ENCODE assay signal across 23 mouse cellular contexts in the genomic region with DNA sequence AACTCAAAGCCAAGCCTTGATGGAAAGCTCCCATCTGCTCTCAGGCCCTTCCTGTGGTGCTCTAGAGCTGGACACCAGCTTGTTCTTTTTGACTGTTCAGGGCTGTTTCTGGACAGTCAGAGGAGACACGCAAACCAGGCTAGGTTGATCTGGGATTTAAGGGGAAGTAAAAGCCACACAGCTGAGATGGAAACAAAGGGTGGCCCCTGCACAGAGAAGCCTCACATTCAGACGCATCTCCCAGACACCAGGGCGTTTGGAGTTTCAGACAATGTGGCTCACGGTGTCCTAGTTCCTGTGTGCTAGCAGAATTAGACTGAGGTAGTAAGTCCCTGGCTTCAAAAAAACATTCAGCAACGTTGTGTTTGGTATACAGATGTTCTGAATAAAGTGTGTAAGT. TPM values are rescaled to one million over a fixed set of nuclear protein-coding genes. Genes with fewer than 3 reads are reported as not detected.
DNase-seq lines count a peak whose midpoint lies in the region; ATAC-seq and TF ChIP-seq lines count a peak whose summit lies in the region.
"Had no signal": no experiment of that assay in that cellular context is flagged by ENCODE, and none has a peak within 500 bp of the region (broad histone marks: within the 10 kb centered on the region; RNA-seq: fewer than 3 reads in every experiment).

No protein-coding gene starts in this region.

- DNase-seq in CH12.LX (ENCODE audit: extremely low read depth) (no peak), MEL (ENCODE audit: low read depth, low spot score) (peak; percentile 52)
- no peak for DNase-seq in spleen, postnatal 36 days (ENCODE audit: low spot score in 2 of 2)
- no peak for DNase-seq in midbrain, embryonic 10.5 days (ENCODE audit: low spot score)
- DNase-seq in adrenal gland, adult 2 months: no peak
- DNase-seq: adrenal gland, adult 8-10 months; adrenal gland, postnatal 14 days; adrenal gland, postnatal 36 days; cerebellum, adult 11-12 months; cerebellum, adult 2 months; cerebellum, adult 9-10 months; cerebellum, postnatal 10 days; cerebellum, postnatal 25 days; embryo, embryonic 11 days had no signal

- H3K9ac ChIP-seq in CH12.LX (ENCODE audit: insufficient read depth, low read depth) (no peak overlapping the region; the same call in 1 of the 2 replicates), MEL (ENCODE audit: control insufficient read depth, low read depth, low read length, poor library complexity, severe bottlenecking) (no peak overlapping the region)
- H3K9ac ChIP-seq: embryonic facial prominence, embryonic 13.5 days; embryonic facial prominence, embryonic 15.5 days; forebrain, embryonic 12.5 days had no signal

- ATAC-seq in granulocyte monocyte progenitor cell, adult 5-6 weeks (replicated peaks; ENCODE audit: poor library complexity, severe bottlenecking): peak; percentile 18; the same call in 1 of the 2 replicates
- ATAC-seq: forebrain, embryonic 14.5 days; forebrain, embryonic 16.5 days had no signal

- TF ChIP-seq POLR2A in CH12.LX (IDR thresholded peaks at IDR 0.05; ENCODE audit: low read depth, low read length) (no peak), MEL (IDR thresholded peaks at IDR 0.05; ENCODE audit: control insufficient read depth in 1 of 2, insufficient read depth in 1 of 2, low read depth in 1 of 2, low read length in 2 of 2, poor library complexity in 1 of 2) (no peak)

- dilution Hi-C loops in CH12.LX (cut with MboI; ENCODE audit: extremely low pct_ligation_motif_present, extremely low pct_unique_long_range_greater_than_20kb, low sequenced_read_pairs): no loop called here

- TF ChIP-seq EP300 in CH12.LX (IDR thresholded peaks at IDR 0.05; ENCODE audit: low read length): 0 out of 2 replicates have a peak, but pooled peaks have one; percentile 32
- 0 out of 4 replicates have a peak, but pooled peaks of 1 of the 2 experiments have one; percentile 10 for TF ChIP-seq EP300 in MEL (IDR thresholded peaks at IDR 0.05; ENCODE audit: low read depth in 1 of 2, low read length in 2 of 2)

- H3K9me3 ChIP-seq in CH12.LX (replicated peaks; ENCODE audit: low read length): no peaks in the 10 kb centered on the region
- no peaks in the 10 kb centered on the region for H3K9me3 ChIP-seq in MEL (replicated peaks; ENCODE audit: insufficient read depth, low read length)
- no peaks in the 10 kb centered on the region for H3K9me3 ChIP-seq in midbrain, embryonic 10.5 days (replicated peaks)
- H3K9me3 ChIP-seq: embryonic facial prominence, embryonic 13.5 days; embryonic facial prominence, embryonic 15.5 days; forebrain, embryonic 10.5 days; forebrain, embryonic 12.5 days; G1E had no signal

- no peak overlapping the region for H3K27ac ChIP-seq in CH12.LX (ENCODE audit: insufficient read depth, low read depth)
- H3K27ac ChIP-seq in MEL (ENCODE audit: control insufficient read depth, low read depth, low read length): no peak overlapping the region
- H3K27ac ChIP-seq in midbrain, embryonic 10.5 days (replicated peaks): no peak overlapping the region
- H3K27ac ChIP-seq: embryonic facial prominence, embryonic 13.5 days; embryonic facial prominence, embryonic 15.5 days; forebrain, embryonic 10.5 days; forebrain, embryonic 12.5 days had no signal

- H3K4me3 ChIP-seq in CH12.LX (replicated peaks in 1 of 3; ENCODE audit: low read depth in 2 of 3, low read length in 2 of 3, poor library complexity in 1 of 3) (no peak overlapping the region), MEL (ENCODE audit: control insufficient read depth in 1 of 2, insufficient read depth in 1 of 2, low read depth in 2 of 2, low read length in 2 of 2) (no peak overlapping the region)
- no peak overlapping the region for H3K4me3 ChIP-seq in midbrain, embryonic 10.5 days
- H3K4me3 ChIP-seq: embryonic facial prominence, embryonic 13.5 days; embryonic facial prominence, embryonic 15.5 days; erythroblast, embryonic 14.5 days; forebrain, embryonic 10.5 days; forebrain, embryonic 12.5 days had no signal

- H3K79me2 ChIP-seq in CH12.LX (replicated peaks; ENCODE audit: control insufficient read depth, extremely low read depth, insufficient read depth, poor library complexity, severe bottlenecking) (no peaks in the 10 kb centered on the region), MEL (ENCODE audit: control insufficient read depth, insufficient read depth, low read length, poor library complexity) (no peaks in the 10 kb centered on the region; the same call in 1 of the 2 replicates)

- peaks cover 15 to 50% of the 10 kb centered on the region in 2 experiments for H3K4me1 ChIP-seq in CH12.LX (ENCODE audit: control insufficient read depth in 1 of 2, insufficient read depth in 2 of 2)
- H3K4me1 ChIP-seq in MEL (ENCODE audit: control insufficient read depth in 1 of 2, insufficient read depth in 2 of 2, low read length in 2 of 2): peaks cover 7 to 34% of the 10 kb centered on the region in 2 experiments
- peaks cover 5% of the 10 kb centered on the region; the same call in 1 of the 2 replicates for H3K4me1 ChIP-seq in midbrain, embryonic 10.5 days
- H3K4me1 ChIP-seq: embryonic facial prominence, embryonic 15.5 days had no signal

- in situ Hi-C loops in CH12.LX (cut with MboI; ENCODE audit: low pct_ligation_motif_present, low pct_unique_long_range_greater_than_20kb, low sequenced_read_pairs): no loop called here

- H3K27me3 ChIP-seq in CH12.LX (replicated peaks) (no peaks in the 10 kb centered on the region), MEL (ENCODE audit: control insufficient read depth in 1 of 2, insufficient read depth in 2 of 2, low read length in 2 of 2) (no peaks in the 10 kb centered on the region)
- peaks cover 3% of the 10 kb centered on the region for H3K27me3 ChIP-seq in midbrain, embryonic 10.5 days (ENCODE audit: low read depth, poor library complexity, severe bottlenecking)
- H3K27me3 ChIP-seq: embryonic facial prominence, embryonic 13.5 days; embryonic facial prominence, embryonic 15.5 days had no signal

- TF ChIP-seq CTCF in CH12.LX (conservative IDR thresholded peaks at IDR 0.05 in 1 of 2, IDR thresholded peaks at IDR 0.05 in 1 of 2; ENCODE audit: low read depth in 2 of 2, low read length in 2 of 2): no peak
- no peak for TF ChIP-seq CTCF in MEL (IDR thresholded peaks at IDR 0.05 in 2 of 3, conservative IDR thresholded peaks at IDR 0.05 in 1 of 3; ENCODE audit: control insufficient read depth in 1 of 3, insufficient read depth in 1 of 3, low read depth in 2 of 3, low read length in 3 of 3, poor library complexity in 1 of 3, severe bottlenecking in 1 of 3)

- H3K36me3 ChIP-seq in CH12.LX (replicated peaks in 1 of 2; ENCODE audit: control insufficient read depth in 1 of 2, insufficient read depth in 1 of 2, low read length in 1 of 2) (no peaks in the 10 kb centered on the region), MEL (ENCODE audit: control insufficient read depth in 1 of 2, insufficient read depth in 2 of 2, low read length in 2 of 2) (peaks cover 0 to 26% of the 10 kb centered on the region in 2 experiments; a peak in 2 of 4 replicates)
- no peaks in the 10 kb centered on the region for H3K36me3 ChIP-seq in midbrain, embryonic 10.5 days
- H3K36me3 ChIP-seq: embryonic facial prominence, embryonic 13.5 days; embryonic facial prominence, embryonic 15.5 days; forebrain, embryonic 10.5 days; forebrain, embryonic 12.5 days; G1E had no signal

- TF ChIP-seq RAD21 in CH12.LX (IDR thresholded peaks at IDR 0.05; ENCODE audit: low read depth, low read length): no peak
- TF ChIP-seq RAD21 in MEL (IDR thresholded peaks at IDR 0.05; ENCODE audit: low read depth, low read length): no peak

- WGBS in midbrain, embryonic 10.5 days: 66% methylated on average over 5 of the region's 5 CpGs

- no peak overlapping the region; the same call in 1 of the 2 replicates for H3K4me2 ChIP-seq in CH12.LX (ENCODE audit: insufficient read depth, low read depth, poor library complexity, severe bottlenecking)
- H3K4me2 ChIP-seq: embryonic facial prominence, embryonic 13.5 days; embryonic facial prominence, embryonic 15.5 days; forebrain, embryonic 12.5 days had no signal

RNA-seq across cellular contexts. Expression of gene Pafah1b2, which starts 6.3 kb away (rescaled TPM):
- total RNA-seq in CH12.LX (2012; rRNA removed) (94.8 and 117 TPM in 2 replicates), CH12.LX (2014; rRNA removed) (109 and 125 TPM in 2 replicates), MEL (2012; rRNA removed) (125 and 127 TPM in 2 replicates)
- polyA plus RNA-seq in CH12.LX (2012; ENCODE audit: insufficient read length, low read depth) (122 and 130 TPM in 2 replicates), MEL (2012; ENCODE audit: insufficient read depth in 1 of 2, insufficient read length in 2 of 2, low read depth in 1 of 2, low replicate concordance in 2 of 2, missing spikeins in 1 of 2) (100 to 1,000 TPM; 131 to 178 TPM)
- total RNA-seq in granulocyte monocyte progenitor cell, adult 5-6 weeks (2014; fragmentation: Nextera tagmentation): 30.6 and 32.3 TPM in 2 replicates
- 88.9 and 95.7 TPM in 2 replicates for total RNA-seq in granulocyte monocyte progenitor cell, adult 5-6 weeks (2017)
- polyA plus RNA-seq in midbrain, embryonic 10.5 days (2016; fragmentation: Nextera tagmentation; extraction: Ambion mirVana): 276 and 298 TPM in 2 replicates
- total RNA-seq in adrenal gland, adult 2 months (2021): 100 to 1,000 TPM; 154 to 167 TPM
- polyA plus RNA-seq in adrenal gland, adult 2 months (2012; rRNA removed): 57.5 and 96.7 TPM in 2 replicates

RNA-seq across cellular contexts. Expression of gene Sik3, which starts 6.4 kb away (rescaled TPM):
- total RNA-seq in CH12.LX (2012; rRNA removed) (17.4 and 21.4 TPM in 2 replicates), CH12.LX (2014; rRNA removed) (13.6 and 14.9 TPM in 2 replicates), MEL (2012; rRNA removed) (63.3 and 78.7 TPM in 2 replicates)
- polyA plus RNA-seq in CH12.LX (2012; ENCODE audit: insufficient read length, low read depth) (28.0 and 29.8 TPM in 2 replicates), MEL (2012; ENCODE audit: insufficient read depth in 1 of 2, insufficient read length in 2 of 2, low read depth in 1 of 2, low replicate concordance in 2 of 2, missing spikeins in 1 of 2) (100 to 1,000 TPM in 1 of 2 experiments, not detected in 1; 111 TPM)
- total RNA-seq in granulocyte monocyte progenitor cell, adult 5-6 weeks (2014; fragmentation: Nextera tagmentation): 35.8 and 59.8 TPM in 2 replicates
- 12.7 and 16.5 TPM in 2 replicates for total RNA-seq in granulocyte monocyte progenitor cell, adult 5-6 weeks (2017)
- 3.9 and 4.5 TPM in 2 replicates for polyA plus RNA-seq in midbrain, embryonic 10.5 days (2016; fragmentation: Nextera tagmentation; extraction: Ambion mirVana)
- 10 to 100 TPM; 49.2 to 87.3 TPM for total RNA-seq in adrenal gland, adult 2 months (2021)
- 17.2 and 30.2 TPM in 2 replicates for polyA plus RNA-seq in adrenal gland, adult 2 months (2012; rRNA removed)

RNA-seq across cellular contexts. Expression of gene Sidt2, which starts 51.2 kb away (rescaled TPM):
- total RNA-seq in CH12.LX (2012; rRNA removed): 41.0 and 47.8 TPM in 2 replicates
- 36.4 and 38.9 TPM in 2 replicates for total RNA-seq in CH12.LX (2014; rRNA removed)
- 110 and 143 TPM in 2 replicates for polyA plus RNA-seq in CH12.LX (2012; ENCODE audit: insufficient read length, low read depth)
- 22.4 and 27.0 TPM in 2 replicates for total RNA-seq in MEL (2012; rRNA removed)
- 10 to 100 TPM in 1 of 2 experiments, not detected in 1; 71.8 TPM for polyA plus RNA-seq in MEL (2012; ENCODE audit: insufficient read depth in 1 of 2, insufficient read length in 2 of 2, low read depth in 1 of 2, low replicate concordance in 2 of 2, missing spikeins in 1 of 2)
- 31.0 and 57.9 TPM in 2 replicates for total RNA-seq in granulocyte monocyte progenitor cell, adult 5-6 weeks (2014; fragmentation: Nextera tagmentation)
- 18.7 and 29.3 TPM in 2 replicates for total RNA-seq in granulocyte monocyte progenitor cell, adult 5-6 weeks (2017)
- 23.7 and 27.3 TPM in 2 replicates for polyA plus RNA-seq in midbrain, embryonic 10.5 days (2016; fragmentation: Nextera tagmentation; extraction: Ambion mirVana)
- 100 to 1,000 TPM; 138 to 351 TPM for total RNA-seq in adrenal gland, adult 2 months (2021)
- 942 and 1,575 TPM in 2 replicates for polyA plus RNA-seq in adrenal gland, adult 2 months (2012; rRNA removed)

Comparison
In these comparisons a context has a peak if more than half of its experiments do, and no peak if none do; other contexts are left out.
1. Of the 35 proteins assayed by ChIP-seq in both MEL and CH12.LX: peak only in MEL: SIN3A; only in CH12.LX: MYC; in both: none; in neither: 32; mixed calls (peak in some experiments, not most) for 1.